Mouse (Mus musculus) hematopoietic multipotent progenitor cell, adult 10-12 weeks (in vitro differentiated cells): ENCODE data around the gene Brap. TPM values are rescaled to one million over a fixed set of nuclear protein-coding genes. Genes with fewer than 3 reads are reported as not detected.

Source experiments
- polyA plus RNA-seq: library from polyadenylated mRNA; stranded (reverse); fragments of >175 nt; gene quantifications from 2 replicates; pipeline ENCODE4 v1.2.3, GENCODE M21; 2012; ENCODE audit warnings: low replicate concordance

Gene Brap
- polyA plus RNA-seq: 14.4 and 16.1 TPM in 2 replicates

DNA sequence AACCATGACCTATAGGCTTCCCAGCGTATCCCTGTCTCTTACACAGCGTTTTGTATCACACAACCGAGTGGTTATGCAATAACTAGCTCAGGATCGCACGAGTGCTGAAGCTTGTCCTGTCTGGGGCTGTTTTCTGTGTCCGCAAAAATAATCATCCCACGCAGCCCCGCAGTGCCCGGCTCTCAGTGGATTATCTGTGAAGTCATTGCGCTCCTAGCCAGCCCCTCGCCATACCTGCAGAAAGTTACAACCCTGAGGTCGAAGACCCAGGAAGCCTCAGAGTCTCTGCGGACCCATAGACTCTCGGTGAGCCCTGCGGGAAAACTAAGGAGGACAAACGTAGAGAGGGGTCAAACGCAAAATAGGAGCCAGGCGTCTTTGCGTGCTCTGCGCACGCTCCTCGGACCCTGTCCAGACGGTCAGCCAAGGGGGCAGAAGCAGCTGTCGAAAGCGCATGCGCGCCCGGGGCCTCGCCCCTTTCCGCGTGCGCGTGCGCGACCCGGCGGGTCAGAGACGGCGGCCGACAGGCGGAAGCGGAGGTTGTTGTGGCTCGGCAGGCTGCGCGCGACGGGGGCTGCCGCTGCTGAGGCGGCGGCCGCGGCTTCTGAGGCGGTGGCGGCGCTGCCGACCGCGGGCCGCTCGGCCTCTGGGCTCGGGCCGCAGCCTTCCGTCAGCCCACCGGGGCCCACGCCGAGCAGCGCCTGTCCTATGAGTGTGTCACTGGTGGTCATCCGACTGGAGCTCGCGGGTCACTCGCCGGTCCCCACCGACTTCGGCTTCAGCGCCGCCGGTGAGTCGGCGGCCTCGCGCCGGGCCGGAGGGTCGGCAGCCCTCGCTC is at the start of gene Brap, which contains the start of gene Acad10:
Gene Brap (plus strand): TSS at position 505 of the 838 bp plus-strand sequence.
Gene Acad10 (minus strand): TSS at position 456 of the 838 bp plus-strand sequence.

GRCm38 (mm10) chr5:121618592-121619513 is 41.5 kb upstream of the Brap start, which contains the start of gene Acad12:
Acad12 (minus strand) TSS chr5:121618938.

DNA sequence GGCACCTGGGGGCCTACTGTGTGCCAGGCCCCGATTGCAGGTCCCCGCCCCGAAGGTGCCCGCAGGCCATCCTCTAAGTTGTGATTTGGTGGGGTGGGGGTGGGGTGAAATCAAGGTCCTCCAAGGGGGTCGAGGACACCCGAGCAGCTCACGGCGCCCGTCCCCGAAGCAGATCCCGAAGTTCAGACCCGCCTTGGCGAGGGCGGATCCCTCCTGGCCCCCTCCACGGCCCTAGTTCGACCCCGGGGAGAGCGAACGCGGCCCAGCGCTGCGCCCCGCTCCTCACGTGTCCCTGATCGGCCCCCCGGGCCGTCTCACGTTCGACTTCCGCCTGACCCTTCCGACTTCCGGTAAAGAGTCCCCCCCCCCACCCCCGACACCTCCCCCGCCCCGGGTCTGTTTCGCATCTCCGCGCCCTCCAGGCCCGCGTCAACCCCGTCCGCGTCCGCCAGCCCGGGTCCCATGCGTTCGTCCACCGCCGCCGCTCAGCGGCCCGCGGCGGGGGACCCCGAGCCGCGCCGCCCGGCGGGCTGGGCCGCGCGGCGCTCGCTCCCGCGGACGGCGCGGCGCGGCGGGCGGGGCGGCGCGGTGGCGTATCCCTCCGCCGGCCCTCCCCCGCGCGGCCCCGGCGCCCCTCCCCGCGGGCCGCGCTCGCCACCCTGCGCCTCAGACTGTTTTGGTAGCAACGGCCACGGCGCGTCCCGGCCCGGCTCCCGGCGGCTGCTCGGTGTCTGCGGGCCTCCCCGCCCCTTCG is 51.0 kb downstream of the Brap start, which contains the start of gene Atxn2:
Gene Atxn2 (plus strand): TSS at position 164 of the 754 bp plus-strand sequence.

Other genes with a start within 250 kb of the Brap start
- gene Tmem116, start 208.7 kb upstream of the Brap start, polyA plus RNA-seq: 0.36 and 1.7 TPM in 2 replicates
- 193 and 340 TPM in 2 replicates for gene Erp29, start 208.1 kb upstream of the Brap start, polyA plus RNA-seq
- gene Adam1b, start 157.1 kb upstream of the Brap start, polyA plus RNA-seq: not detected in 2 replicates
- 0.22 and 0.35 TPM in 2 replicates for gene Adam1a, start 115.1 kb upstream of the Brap start, polyA plus RNA-seq
- gene Gm42878, start 115.1 kb upstream of the Brap start, polyA plus RNA-seq: 0.12 TPM in 1 of 2 replicates, not detected in the other
- 16.9 and 51.0 TPM in 2 replicates for gene Mapkapk5, start 114.7 kb upstream of the Brap start, polyA plus RNA-seq
- 363 and 626 TPM in 2 replicates for gene Aldh2, start 66.7 kb upstream of the Brap start, polyA plus RNA-seq
- 2.0 and 4.2 TPM in 2 replicates for gene Acad12, start 41.6 kb upstream of the Brap start, polyA plus RNA-seq
- 3.6 and 4.8 TPM in 2 replicates for gene Acad10, start within 50 bp of the Brap start, polyA plus RNA-seq
- 22.4 and 97.1 TPM in 2 replicates for gene Atxn2, start 50.8 kb downstream of the Brap start, polyA plus RNA-seq
- gene Sh2b3, start 177.1 kb downstream of the Brap start, polyA plus RNA-seq: 242 and 1,055 TPM in 2 replicates
- 4.7 and 27.2 TPM in 2 replicates for gene Pheta1, start 188.4 kb downstream of the Brap start, polyA plus RNA-seq